Mouse (Mus musculus): ENCODE measurements around the gene Pak4. TPM values are rescaled to one million over a fixed set of nuclear protein-coding genes. Genes with fewer than 3 reads are reported as not detected.
"Not testable (repeated sequence)": the region's sequence is repeated elsewhere in the genome, so short reads cannot be mapped to it uniquely, and the experiment has no call there.

Pak4 gene
- total RNA-seq, 2 experiments from 2014 or later, result 8.2 to 9.8 TPM

GRCm38 (mm10) chr7:28527922-28528719, 69.9 kb downstream of the Pak4 start:
- no peak overlapping the region for H3K27ac ChIP-seq
- peak; percentile 79 for TF ChIP-seq CTCF (IDR thresholded peaks at IDR 0.05)
- H3K4me3 ChIP-seq, result no peak overlapping the region
- DNase-seq (ENCODE audit: extremely low spot score in 1 of 2, low spot score in 2 of 2), result peak; percentile 61 to 67
- intact Hi-C loops (cut with DNase I), result loop anchor here (1.0 to 5.0 kb wide), 3 partner anchors 36 to 82 kb away; no protein-coding TSS in a partner anchor

- not testable (repeated sequence) for H3K27ac ChIP-seq; DNase-seq (ENCODE audit: extremely low spot score in 1 of 2, low spot score in 2 of 2); H3K4me3 ChIP-seq
- intact Hi-C loops (cut with DNase I), result loop anchor here (1.0 kb wide), 1 partner anchor 13 kb away; no protein-coding TSS in a partner anchor
Measured at GRCm38 (mm10) chr7:28522536-28522935, 75.4 kb downstream of the Pak4 start, which contains the start of gene Ifnl3. Ifnl3 (plus strand) TSS chr7:28522836.

GRCm38 (mm10) chr7:28511441-28511840, 86.5 kb downstream of the Pak4 start:
- no peak for DNase-seq (ENCODE audit: extremely low spot score in 1 of 2, low spot score in 2 of 2)
- TF ChIP-seq CTCF (IDR thresholded peaks at IDR 0.05), result no peak
- no peak overlapping the region for H3K4me3 ChIP-seq
- H3K27ac ChIP-seq, result no peak overlapping the region
- intact Hi-C loops (cut with DNase I), result no loop called here

GRCm38 (mm10) chr7:28510405-28510974, 87.5 kb downstream of the Pak4 start, which contains the start of gene Ifnl2:
Ifnl2 (minus strand) TSS chr7:28510455.
- DNase-seq (ENCODE audit: extremely low spot score in 1 of 2, low spot score in 2 of 2); H3K27ac ChIP-seq; intact Hi-C loops (cut with DNase I); H3K4me3 ChIP-seq: not testable (repeated sequence)

GRCm38 (mm10) chr7:28509121-28509520, 88.9 kb downstream of the Pak4 start:
- H3K4me3 ChIP-seq; DNase-seq (ENCODE audit: extremely low spot score in 1 of 2, low spot score in 2 of 2): not testable (repeated sequence)
- intact Hi-C loops (cut with DNase I), result loop anchor here (1.0 kb wide), 1 partner anchor 13 kb away; the partner anchor contains the start of gene Ifnl3

More at GRCm38 (mm10) chr7:28509121-28509520, 88.9 kb downstream of the Pak4 start:
- H3K27ac ChIP-seq, result not testable (repeated sequence)

Small RNAs within 50 kb of the gene (microRNA-seq; reads per million reads assigned to microRNA genes)
- 0 to 1.4 reads per million in 2 experiments for gene Mir7049

Other genes with a start within 250 kb of the Pak4 start
- gene Rps16, start 247.5 kb downstream of the Pak4 start, total RNA-seq (2021), result 100 to 1,000 TPM; 440 to 450 TPM
- 1 to 10 TPM; 7.1 to 7.7 TPM for gene Plekhg2, start 225.6 kb downstream of the Pak4 start, total RNA-seq (2021)
- 1 to 10 TPM; 2.3 to 2.8 TPM for gene Zfp36, start 217.9 kb downstream of the Pak4 start, total RNA-seq (2021)
- 10 to 100 TPM; 18.1 to 18.8 TPM for gene Med29, start 205.5 kb downstream of the Pak4 start, total RNA-seq (2021)
- 10 to 100 TPM; 65.7 to 66.8 TPM for gene Paf1, start 205.2 kb downstream of the Pak4 start, total RNA-seq (2021)
- 1 to 10 TPM; 1.3 to 1.6 TPM for gene Gmfg, start 160.7 kb downstream of the Pak4 start, total RNA-seq (2021)
- gene Lrfn1, start 146.2 kb downstream of the Pak4 start, total RNA-seq (2021), result 100 to 1,000 TPM in 1 of 2 experiments, 10 to 100 TPM in 1; 96.7 to 105 TPM
- not detected for gene Ifnl2, start 87.7 kb downstream of the Pak4 start, total RNA-seq (2021)
- not detected for gene Ifnl3, start 75.3 kb downstream of the Pak4 start, total RNA-seq (2021)
- not detected for gene Sycn, start 57.3 kb downstream of the Pak4 start, total RNA-seq (2021)
- gene Nccrp1, start 50.9 kb downstream of the Pak4 start, total RNA-seq (2021), result under 1 TPM in 1 of 2 experiments, not detected in 1; 0.30 TPM
- gene Samd4b, start within 50 bp of the Pak4 start, total RNA-seq (2021), result 10 to 100 TPM; 74.9 to 78.9 TPM
- 1 to 10 TPM; 1.4 to 2.5 TPM for gene Acp7, start 33.1 kb upstream of the Pak4 start, total RNA-seq (2021)
- 10 to 100 TPM; 24.6 to 26.2 TPM for gene Fbxo27, start 94.7 kb upstream of the Pak4 start, total RNA-seq (2021)
- 1 to 10 TPM; 1.9 to 2.2 TPM for gene Fbxo17, start 118.6 kb upstream of the Pak4 start, total RNA-seq (2021)
- gene Mrps12, start 143.6 kb upstream of the Pak4 start, total RNA-seq (2021), result 10 to 100 TPM; 58.3 to 69.0 TPM
- gene Sars2, start 143.8 kb upstream of the Pak4 start, total RNA-seq (2021), result 10 to 100 TPM; 13.0 to 13.9 TPM
- 1 to 10 TPM; 1.0 to 1.9 TPM for gene Ccer2, start 158.0 kb upstream of the Pak4 start, total RNA-seq (2021)
- 100 to 1,000 TPM; 119 to 122 TPM for gene Sirt2, start 168.6 kb upstream of the Pak4 start, total RNA-seq (2021)
- gene Nfkbib, start 169.3 kb upstream of the Pak4 start, total RNA-seq (2021), result 10 to 100 TPM; 34.8 to 36.8 TPM
- 1 to 10 TPM; 2.7 to 3.1 TPM for gene Rinl, start 190.8 kb upstream of the Pak4 start, total RNA-seq (2021)
- 100 to 1,000 TPM; 434 to 438 TPM for gene Hnrnpl, start 210.4 kb upstream of the Pak4 start, total RNA-seq (2021)
- 10 to 100 TPM; 46.3 to 49.8 TPM for gene Ech1, start 227.0 kb upstream of the Pak4 start, total RNA-seq (2021)
- gene Lgals4, start 235.7 kb upstream of the Pak4 start, total RNA-seq (2021), result 1 to 10 TPM; 2.6 to 2.9 TPM